Mouse (Mus musculus) midbrain, postnatal 0 days (tissue): ENCODE measurements around the gene Nccrp1. TPM values are rescaled to one million over a fixed set of nuclear protein-coding genes. Genes with fewer than 3 reads are reported as not detected.
"Not testable (repeated sequence)": the region's sequence is repeated elsewhere in the genome, so short reads cannot be mapped to it uniquely, and the experiment has no call there.

ENCODE experiments used
- ATAC-seq: fragments of 200-750 bp; cut with Nextera tagmentation; 2 replicates; pipeline ENCODE4 v1.8.0; 2017; ENCODE audit warnings: moderate number of reproducible peaks, mild to moderate bottlenecking, moderate TSS enrichment, moderate library complexity; ENCODE audit not compliant: low FRiP score
- DNase-seq: peaks from one replicate; pipeline ENCODE4 v3.0.0-alpha.2; 2015; ENCODE audit warnings: low spot score
- H3K27ac ChIP-seq: fragments of 300-500 bp; sonication (generic); 2 replicates; pipeline ENCODE4 v1.5.1; 2014; ENCODE audit warnings: low read depth, mild to moderate bottlenecking, low read length, mixed read lengths
- H3K27me3 ChIP-seq: fragments of 300-500 bp; sonication (generic); 2 replicates; pipeline ENCODE4 v1.6.1; 2014; ENCODE audit warnings: low read length, control low read depth, mixed read lengths; ENCODE audit not compliant: insufficient read depth
- H3K36me3 ChIP-seq: fragments of 300-500 bp; sonication (generic); 2 replicates; pipeline ENCODE4 v1.6.1; 2014; ENCODE audit warnings: low read length, control low read depth, mixed read lengths; ENCODE audit not compliant: insufficient read depth
- H3K4me1 ChIP-seq: fragments of 300-500 bp; sonication (generic); 2 replicates; pipeline ENCODE4 v1.6.1; 2014; ENCODE audit warnings: mild to moderate bottlenecking, control low read depth, antibody characterized with exemption, low read length, mixed read lengths; ENCODE audit not compliant: insufficient read depth
- H3K4me2 ChIP-seq: fragments of 300-500 bp; sonication (generic); 2 replicates; pipeline ENCODE4 v1.6.1; 2014; ENCODE audit warnings: low read depth, mild to moderate bottlenecking, low read length, mixed read lengths; ENCODE audit not compliant: poor library complexity, severe bottlenecking
- H3K4me3 ChIP-seq: fragments of 300-500 bp; sonication (generic); 2 replicates; pipeline ENCODE4 v1.5.1; 2014; ENCODE audit warnings: low read depth, mild to moderate bottlenecking, low read length, moderate library complexity
- H3K9ac ChIP-seq: fragments of 300-500 bp; sonication (generic); replicated peaks from 2 replicates; pipeline ENCODE4 v1.6.1; 2014; ENCODE audit warnings: mild to moderate bottlenecking, low read length, moderate library complexity, mixed read lengths; ENCODE audit not compliant: poor library complexity, severe bottlenecking
- H3K9me3 ChIP-seq: fragments of 300-500 bp; sonication (generic); 2 replicates; pipeline ENCODE4 v1.6.1; 2016; ENCODE audit warnings: low read length, control low read depth
- CTCF ChIP-seq: IDR thresholded peaks from 2 replicates; pipeline ENCODE4 v1.5.1; 2016; ENCODE audit warnings: antibody characterized with exemption, mild to moderate bottlenecking
- WGBS: fragments of 180-500 bp; shearing (Covaris S2); extraction: QIAGEN DNeasy Blood & Tissue Kit; methylation state at CpG from one replicate; pipeline ENCODE4 v1.1.7; 2014; 5-methylcytosine and 5-hydroxymethylcytosine counted together
- polyA plus RNA-seq: library from polyadenylated mRNA; unstranded; fragments of >200 nt; fragmentation: Nextera tagmentation; extraction: Ambion mirVana; gene quantifications from 2 replicates; pipeline ENCODE4 v1.2.1, GENCODE M21; 2015
- total RNA-seq: library from RNA; depleted of rRNA; stranded (reverse); fragments of >200 nt; gene quantifications from 2 replicates; pipeline ENCODE4 v1.2.3, GENCODE M21; 2014

Gene Nccrp1
- total and polyA plus RNA-seq, 2 experiments from 2014 or later: 0.16 to 1.4 TPM

DNA sequence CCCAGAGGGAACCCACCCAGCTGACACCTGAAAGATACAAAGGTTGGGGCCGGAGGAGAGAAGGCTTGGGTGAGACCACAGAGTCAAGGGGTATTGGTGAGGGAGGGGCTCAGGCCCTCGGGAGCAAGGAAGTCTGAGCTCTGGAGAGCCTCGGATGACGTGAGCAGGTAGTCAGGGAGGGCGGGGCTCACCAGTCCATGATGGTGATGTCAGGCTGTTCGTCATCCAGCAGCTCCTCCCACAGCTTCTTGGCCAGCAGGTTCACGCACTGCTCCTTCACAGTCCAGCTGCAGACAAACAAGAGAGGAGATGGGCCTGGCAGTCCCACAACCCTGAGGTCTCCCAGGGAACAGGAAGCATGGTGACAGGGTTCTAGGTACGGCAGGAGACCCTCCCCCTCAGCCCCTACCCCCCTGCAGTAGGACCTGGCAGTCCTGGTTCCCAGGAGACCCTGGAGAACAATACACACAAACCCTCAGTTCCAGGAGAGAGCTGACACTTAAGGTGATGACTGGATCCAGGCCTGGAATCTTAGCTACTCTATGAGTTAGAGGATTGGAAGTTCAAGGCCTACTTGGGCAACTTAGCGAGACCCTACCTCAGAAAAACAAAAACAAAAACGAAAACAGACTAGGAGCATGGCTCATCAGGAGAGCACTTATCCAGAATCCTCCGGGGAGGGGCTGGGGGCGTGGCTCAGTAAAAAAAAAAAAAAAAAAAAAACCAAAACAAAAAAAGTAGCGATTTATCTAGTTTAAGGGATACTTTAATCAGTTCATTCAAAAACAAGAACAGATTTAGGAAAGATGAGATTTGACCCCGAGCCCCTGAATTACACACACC is 1.8 kb downstream of the Nccrp1 start:
- Histone ChIP-seq H3K27ac (no peak overlapping the region), H3K36me3 (no peaks in the 10 kb centered on the region), H3K27me3 (peaks cover 38% of the 10 kb centered on the region), H3K4me3 (no peak overlapping the region), H3K4me2 (no peak overlapping the region), H3K4me1 (0 out of 2 replicates have a peak, but pooled peaks cover 2% of the 10 kb centered on the region), H3K9me3 (no peaks in the 10 kb centered on the region), H3K9ac (no peak overlapping the region)
- 31% methylated on average over 13 of the region's 14 CpGs for WGBS
- ATAC-seq (no peak), DNase-seq (peak; percentile 28)
- no peak for TF ChIP-seq CTCF

GRCm38 (mm10) chr7:28544051-28544601 is 2.9 kb downstream of the Nccrp1 start:
- ATAC-seq: peak; percentile 42; the same call in 1 of the 2 replicates
- peak overlapping the region; percentile 50 for H3K4me2 ChIP-seq
- no peak overlapping the region; the same call in 1 of the 2 replicates for H3K9ac ChIP-seq
- peaks cover 38% of the 10 kb centered on the region for H3K27me3 ChIP-seq
- H3K36me3 ChIP-seq: no peaks in the 10 kb centered on the region
- 0 out of 2 replicates have a peak, but pooled peaks cover 2% of the 10 kb centered on the region for H3K4me1 ChIP-seq
- H3K9me3 ChIP-seq: no peaks in the 10 kb centered on the region
- DNase-seq: no peak
- H3K4me3 ChIP-seq: peak overlapping the region; percentile 25
- WGBS: 5% methylated on average over 23 of the region's 27 CpGs
- H3K27ac ChIP-seq: no peak overlapping the region
- no peak for TF ChIP-seq CTCF

DNA sequence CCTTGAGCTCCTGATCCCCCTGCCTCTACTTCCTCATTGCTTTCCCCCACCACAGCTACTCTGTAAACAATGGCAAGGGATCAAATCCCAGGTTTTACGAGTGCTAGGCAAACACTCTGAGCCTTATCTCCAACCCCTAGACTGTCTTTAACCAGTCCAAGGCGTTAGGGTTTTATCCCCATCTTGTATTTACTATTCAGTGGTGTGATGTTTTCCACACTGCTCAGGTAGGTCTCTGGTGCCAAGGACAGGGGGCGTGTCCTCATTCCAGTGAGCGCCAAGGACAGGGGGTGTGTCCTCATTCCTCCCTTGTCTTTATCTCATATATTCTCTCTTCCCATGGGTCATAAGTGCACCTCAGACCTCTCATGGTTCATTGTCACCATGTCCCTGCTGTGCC is 6.5 kb downstream of the Nccrp1 start, which contains the start of gene Sycn:
TSS of gene Sycn (plus strand) at position 360 of the 400 bp plus-strand sequence.
- 80% methylated on average over 4 of the region's 4 CpGs for WGBS
- H3K9ac ChIP-seq: no peak within 1 kb of the TSS
- no peak within 1 kb of the TSS for H3K4me2 ChIP-seq
- TF ChIP-seq CTCF: no peak
- H3K27me3 ChIP-seq: peaks cover 15% of the 10 kb centered on the region; the same call in 1 of the 2 replicates
- no peak within 1 kb of the TSS for H3K4me3 ChIP-seq
- no peak within 1 kb of the TSS for H3K27ac ChIP-seq
- no peak for ATAC-seq
- no peaks in the 10 kb centered on the region for H3K9me3 ChIP-seq
- no peak for DNase-seq
- no peaks in the 10 kb centered on the region for H3K36me3 ChIP-seq
- H3K4me1 ChIP-seq: no peaks in the 10 kb centered on the region

GRCm38 (mm10) chr7:28538886-28539285 is 8.2 kb downstream of the Nccrp1 start:
- H3K27ac ChIP-seq, DNase-seq, H3K9me3 ChIP-seq, H3K27me3 ChIP-seq, H3K4me3 ChIP-seq, H3K4me1 ChIP-seq, ATAC-seq, H3K9ac ChIP-seq, H3K4me2 ChIP-seq, H3K36me3 ChIP-seq: not testable (repeated sequence)
- WGBS: 95% methylated on average over 6 of the region's 6 CpGs

- ATAC-seq: no peak
- TF ChIP-seq CTCF: no peak
- H3K4me1 ChIP-seq: no peaks in the 10 kb centered on the region
These were observed 15.0 kb downstream of the Nccrp1 start for GRCm38 (mm10) chr7:28532005-28532404.

More at GRCm38 (mm10) chr7:28532005-28532404, 15.0 kb downstream of the Nccrp1 start:
- H3K4me3 ChIP-seq: no peak overlapping the region
- WGBS: 71% methylated on average over 8 of the region's 8 CpGs
- no peak overlapping the region for H3K27ac ChIP-seq
- H3K27me3 ChIP-seq: peaks cover 3% of the 10 kb centered on the region; the same call in 1 of the 2 replicates
- H3K9me3 ChIP-seq: no peaks in the 10 kb centered on the region
- H3K36me3 ChIP-seq: no peaks in the 10 kb centered on the region
- H3K9ac ChIP-seq: no peak overlapping the region
- no peak overlapping the region for H3K4me2 ChIP-seq
- DNase-seq: no peak
